In genomic region chr9:56884328-56884727, GRCm38 (mm10) we compare ENCODE assay signal across 30 mouse cellular contexts. TPM values are rescaled to one million over a fixed set of nuclear protein-coding genes. Genes with fewer than 3 reads are reported as not detected.
"Had no signal": no experiment of that assay in that cellular context is flagged by ENCODE, and none has a peak within 500 bp of the region (broad histone marks: within the 10 kb centered on the region; RNA-seq: fewer than 3 reads in every experiment).

No protein-coding gene starts in this region.

- ATAC-seq: hindbrain, embryonic 16.5 days; hindbrain, postnatal 0 days; inflammation-experienced regulatory T-cells, adult 6 months; intestine, embryonic 15.5 days; intestine, embryonic 16.5 days; intestine, postnatal 0 days had no signal

- DNase-seq: heart, postnatal 10 days; heart, postnatal 14 days; heart, postnatal 36 days; heart, postnatal 4 days; kidney, adult 11 months; kidney, adult 18-20 months; kidney, adult 2 months; kidney, adult 8-10 months; kidney, adult 9 months; kidney, postnatal 10 days; kidney, postnatal 14 days; kidney, postnatal 25 days; kidney, postnatal 36 days; kidney, postnatal 4 days; layer of hippocampus, adult 9-11 months; layer of hippocampus, postnatal 36 days had no signal

RNA-seq across cellular contexts. Expression of gene Cspg4, which starts 19.5 kb away (rescaled TPM):
- total RNA-seq: hematopoietic stem cell, adult 5-6 weeks had no signal

RNA-seq across cellular contexts. Expression of gene Odf3l1, which starts 19.8 kb away (rescaled TPM):
- total RNA-seq: heart, postnatal 14 days; heart, postnatal 25 days; heart, postnatal 36 days; hematopoietic stem cell, adult 5-6 weeks; layer of hippocampus, adult 18-20 months; layer of hippocampus, adult 2 months; layer of hippocampus, adult 8-10 months; layer of hippocampus, postnatal 14 days; layer of hippocampus, postnatal 25 days; layer of hippocampus, postnatal 36 days; left cerebral cortex, adult 18-20 months had no signal
